Mouse (Mus musculus): ENCODE measurements around the gene Entpd8. TPM values are rescaled to one million over a fixed set of nuclear protein-coding genes. Genes with fewer than 3 reads are reported as not detected.

Entpd8 gene
- total RNA-seq, 2 experiments from 2014 or later, result not detected

DNA sequence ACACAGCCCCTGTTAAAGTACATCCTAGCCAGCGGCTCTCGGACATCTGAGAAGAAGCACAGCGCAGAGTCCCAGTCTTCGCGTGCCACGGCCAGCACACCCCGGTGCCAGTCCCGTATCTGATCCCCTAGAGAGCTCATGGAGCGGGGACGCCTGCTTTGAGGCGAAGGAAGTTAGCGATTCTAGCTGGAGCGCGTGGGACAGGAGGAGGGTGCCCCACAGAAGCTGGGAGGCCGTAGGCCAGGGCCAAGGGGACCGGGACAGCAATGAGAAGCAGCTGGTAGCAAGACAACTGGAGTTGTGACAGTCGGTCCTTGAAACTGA lies 14.6 kb downstream of the Entpd8 start:
- intact Hi-C loops (cut with DNase I), result no loop called here

DNA sequence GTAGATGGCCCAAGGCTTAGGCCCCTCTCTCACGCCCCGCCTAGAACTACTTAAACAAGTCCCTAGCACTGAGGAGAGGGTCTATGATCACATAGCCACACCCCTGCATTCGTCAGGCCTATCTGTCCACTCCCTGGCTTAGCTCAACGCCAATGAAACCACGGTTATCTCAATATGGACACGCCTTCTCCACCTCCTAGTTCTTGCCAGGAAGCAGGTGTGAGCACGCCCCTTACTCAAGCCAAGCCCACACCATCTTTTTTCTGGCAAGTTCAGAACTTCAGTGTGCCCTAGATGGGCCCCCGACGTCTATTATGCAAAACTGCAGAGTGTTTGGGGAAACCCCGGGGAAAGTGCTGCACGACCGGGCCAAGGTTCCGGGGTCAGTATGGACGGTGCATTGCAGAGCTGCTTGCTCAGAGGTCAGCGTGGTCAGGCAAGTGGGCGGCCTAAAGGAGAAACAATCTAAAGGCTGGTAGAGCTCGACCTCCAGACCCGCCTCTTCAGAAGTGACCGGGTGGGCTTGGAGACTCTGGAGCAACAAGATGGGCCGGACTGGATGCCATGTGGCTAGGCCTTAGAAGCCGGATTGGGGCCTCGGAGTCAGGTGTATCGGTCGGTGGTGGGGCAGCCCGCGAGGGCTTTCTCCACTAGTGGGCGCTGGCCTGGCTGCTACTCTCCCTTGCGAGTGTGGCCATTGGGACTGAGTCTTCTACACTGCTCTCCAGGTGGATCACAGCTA lies 15.2 kb downstream of the Entpd8 start, which contains the start of gene Noxa1:
Gene Noxa1 (minus strand): TSS at position 41 of the 742 bp plus-strand sequence.
- DNase-seq (ENCODE audit: low spot score), result no peak
- intact Hi-C loops (cut with DNase I), result no loop called here

More for the DNA sequence above, 14.6 kb downstream of the Entpd8 start:
- DNase-seq (ENCODE audit: low spot score), result no peak

DNA sequence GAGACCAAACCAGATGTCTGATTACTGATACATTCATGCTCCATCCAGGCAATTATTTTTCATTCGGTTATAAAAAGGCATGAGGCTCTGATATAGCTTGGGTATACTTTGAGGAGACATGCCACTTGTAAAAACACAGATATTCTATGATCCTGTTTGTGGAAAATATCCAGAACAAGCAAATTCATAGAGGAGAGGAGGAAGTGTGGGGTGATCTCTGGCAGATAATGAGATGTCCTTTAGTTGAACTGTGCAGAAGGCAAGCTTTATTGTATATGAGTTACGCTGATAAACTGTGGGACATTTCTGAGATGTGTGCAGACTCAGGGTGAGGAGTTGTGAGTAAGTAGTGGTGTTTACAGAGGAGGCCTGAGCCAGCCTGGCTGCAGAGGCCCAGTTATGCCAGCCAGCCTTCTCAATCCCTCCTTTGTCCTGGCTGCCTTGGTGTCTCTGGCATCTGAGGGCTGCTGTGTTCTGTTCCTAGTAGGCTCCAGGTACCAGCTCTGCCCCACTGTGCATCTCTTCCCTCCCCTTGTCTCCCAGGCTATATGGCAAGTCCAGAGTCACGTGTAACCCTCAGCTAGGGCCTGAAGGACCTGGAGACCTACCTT lies 18.0 kb downstream of the Entpd8 start:
- no peak for DNase-seq (ENCODE audit: low spot score)
- intact Hi-C loops (cut with DNase I), result loop anchor here (2.0 kb wide), 2 partner anchors 59 to 95 kb away; no protein-coding TSS in a partner anchor

DNA sequence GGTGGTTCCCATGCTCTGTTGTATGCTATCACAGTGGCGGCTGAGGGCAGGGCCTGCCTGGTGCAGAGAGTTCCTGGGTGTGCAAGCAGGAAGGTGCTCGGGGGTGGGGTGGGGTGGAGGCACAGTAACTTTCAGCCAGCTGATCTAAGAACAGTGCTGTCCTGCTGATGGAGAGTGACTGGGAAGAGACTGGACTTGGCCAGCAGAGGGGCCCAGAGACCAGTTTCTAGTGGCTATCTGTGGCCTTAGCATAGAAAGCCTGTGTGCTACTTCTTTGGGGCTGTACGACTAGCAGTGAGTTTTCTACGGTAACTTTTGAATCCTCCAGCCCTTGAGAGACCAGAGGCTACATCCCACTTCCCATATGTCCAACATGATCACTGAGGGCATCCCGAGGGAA lies 18.9 kb downstream of the Entpd8 start:
- intact Hi-C loops (cut with DNase I), result loop anchor here (2.0 kb wide), 2 partner anchors 58 to 94 kb away; no protein-coding TSS in a partner anchor
- no peak for DNase-seq (ENCODE audit: low spot score)

DNA sequence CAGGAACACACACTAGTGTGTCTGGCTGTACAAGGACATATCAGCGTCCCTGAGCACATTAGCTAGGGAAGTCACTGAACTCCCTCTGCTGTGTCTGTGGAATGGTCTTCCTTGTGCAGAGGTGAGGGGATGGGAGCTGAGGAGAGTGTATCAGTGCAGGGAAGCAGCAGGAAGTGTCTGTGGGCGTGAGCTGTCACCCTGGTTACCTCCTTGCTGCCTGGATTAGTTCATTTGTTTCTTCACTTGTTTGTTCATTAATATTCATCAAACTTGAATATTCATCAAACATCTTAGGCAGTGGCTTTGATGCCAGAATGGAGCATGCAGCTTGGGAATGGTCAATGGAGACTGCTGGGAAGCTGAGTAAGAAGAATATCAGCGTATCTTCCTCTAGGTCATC lies 19.6 kb downstream of the Entpd8 start:
- intact Hi-C loops (cut with DNase I), result loop anchor here (2.0 kb wide), 2 partner anchors 57 to 93 kb away; no protein-coding TSS in a partner anchor
- no peak for DNase-seq (ENCODE audit: low spot score)

DNA sequence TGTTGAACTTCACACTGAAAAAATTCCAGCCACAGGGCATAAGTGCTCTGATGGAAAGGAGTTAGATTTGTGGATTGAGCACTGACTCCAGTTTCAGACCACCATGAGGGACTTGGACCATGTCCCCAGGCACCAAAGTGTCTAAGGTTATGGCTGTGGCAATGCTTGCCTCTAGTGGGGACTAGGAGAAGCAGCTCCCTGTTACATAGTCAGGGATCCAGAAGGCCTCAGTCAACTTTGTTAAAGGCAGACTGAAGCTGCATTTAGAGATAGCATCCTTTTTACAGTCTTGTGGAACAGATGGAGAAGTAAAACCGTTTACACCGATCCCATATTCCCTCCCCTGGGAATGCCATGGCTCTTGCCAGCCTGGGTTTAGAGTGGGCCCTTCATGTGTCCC lies 24.0 kb downstream of the Entpd8 start:
- intact Hi-C loops (cut with DNase I), result no loop called here
- no peak for DNase-seq (ENCODE audit: low spot score)

DNA sequence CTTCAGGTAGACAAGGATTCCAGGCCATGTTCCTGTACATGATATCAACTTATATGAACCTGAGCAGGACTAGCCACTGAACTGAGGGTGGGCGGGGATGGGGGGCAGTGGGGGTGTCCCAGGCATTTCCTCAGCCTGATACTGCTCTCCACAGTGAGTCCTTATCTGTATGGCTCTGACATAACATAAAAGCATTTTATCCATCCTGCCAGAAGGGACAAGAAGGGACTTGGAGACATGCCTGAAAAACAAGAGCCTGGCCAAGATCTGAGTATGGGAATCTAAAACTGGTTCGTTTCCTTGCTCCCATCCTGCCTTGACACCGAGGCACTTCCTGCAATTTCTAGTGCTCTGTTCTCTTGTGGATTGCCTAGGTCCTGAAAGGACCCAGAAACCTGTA lies 25.9 kb downstream of the Entpd8 start:
- intact Hi-C loops (cut with DNase I), result no loop called here
- DNase-seq (ENCODE audit: low spot score), result no peak

DNA sequence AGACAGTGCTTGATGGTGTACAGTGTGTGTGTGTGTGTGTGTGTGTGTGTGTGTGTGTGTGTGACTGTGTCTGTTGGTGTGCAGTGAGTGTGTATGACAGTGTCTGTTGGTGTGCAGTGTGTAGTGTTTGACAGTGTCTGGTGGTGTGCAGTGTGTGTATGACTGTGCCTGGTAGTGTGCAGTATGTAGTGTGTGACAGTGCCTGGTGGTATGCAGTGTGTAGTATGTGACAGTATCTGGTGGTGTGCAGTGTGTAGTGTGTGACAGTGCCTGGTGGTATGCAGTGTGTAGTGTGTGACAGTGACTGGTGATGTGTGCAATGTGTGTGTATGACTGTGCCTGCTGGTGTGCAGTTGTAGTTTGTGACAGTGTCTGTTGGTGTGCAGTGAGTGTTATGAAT lies 29.4 kb downstream of the Entpd8 start:
- intact Hi-C loops (cut with DNase I), result no loop called here
- DNase-seq (ENCODE audit: low spot score), result no peak

DNA sequence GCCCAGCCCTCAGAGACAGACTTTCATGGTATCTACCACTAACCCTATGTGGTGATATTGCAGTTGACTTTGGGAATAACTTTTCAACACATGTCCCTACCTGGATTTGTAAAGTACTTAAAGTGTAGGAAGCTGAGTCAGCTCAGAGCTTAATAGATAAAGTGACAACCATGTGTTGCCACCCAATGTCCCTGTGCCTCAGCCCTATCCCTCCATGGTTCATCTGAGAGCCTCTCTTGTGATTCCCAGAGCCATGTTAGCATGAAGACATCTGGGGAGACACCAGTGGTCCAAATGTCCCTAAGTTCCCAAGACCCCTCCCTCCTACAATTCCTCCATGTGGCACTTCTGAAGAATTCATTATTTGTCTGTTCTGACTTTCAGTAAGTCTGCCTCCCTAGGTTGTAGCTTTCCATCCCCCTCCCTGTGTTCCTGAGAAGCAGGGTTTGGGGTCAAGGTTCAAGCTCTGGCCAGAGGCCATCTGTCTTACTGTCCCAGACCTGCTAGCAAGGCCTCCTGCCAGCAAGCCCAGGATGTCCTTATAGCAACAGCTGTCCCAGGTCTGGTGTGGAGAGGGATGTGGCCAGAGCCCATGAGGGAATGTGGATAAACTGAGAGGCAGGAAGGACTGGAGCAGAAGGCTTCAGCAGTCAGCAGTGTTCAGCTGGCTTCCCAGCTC lies 30.5 kb downstream of the Entpd8 start:
- intact Hi-C loops (cut with DNase I), result no loop called here
- DNase-seq (ENCODE audit: low spot score), result peak; percentile 20

DNA sequence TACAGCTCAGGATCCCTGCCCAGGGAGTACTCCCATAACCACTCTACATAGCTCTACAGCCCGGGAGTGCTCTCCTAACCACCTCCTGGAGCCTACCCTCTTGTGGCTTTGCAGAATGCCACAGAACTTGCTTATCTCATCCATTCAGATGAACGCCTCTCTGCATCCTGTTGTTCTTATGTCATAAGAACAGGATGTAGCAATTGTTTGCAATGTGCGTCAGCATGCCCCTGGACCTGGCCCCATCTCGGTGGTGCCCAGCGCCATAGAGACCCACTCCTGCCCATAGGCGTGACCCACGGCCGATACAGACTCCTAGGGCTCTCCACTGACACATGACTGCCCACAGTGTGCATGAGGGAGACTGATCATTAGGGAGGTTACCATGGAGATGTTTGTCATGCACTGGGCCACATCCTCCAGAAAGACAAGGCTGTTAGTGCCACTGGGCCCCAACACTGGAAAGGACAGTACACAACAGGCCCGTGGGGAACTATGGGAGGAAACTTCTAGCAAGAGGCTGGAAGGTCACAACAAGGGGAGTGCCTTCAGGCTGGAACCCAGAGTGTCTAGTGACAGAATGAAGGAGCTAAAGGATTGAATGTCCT lies 31.2 kb downstream of the Entpd8 start:
- no peak for DNase-seq (ENCODE audit: low spot score)
- intact Hi-C loops (cut with DNase I), result no loop called here

DNA sequence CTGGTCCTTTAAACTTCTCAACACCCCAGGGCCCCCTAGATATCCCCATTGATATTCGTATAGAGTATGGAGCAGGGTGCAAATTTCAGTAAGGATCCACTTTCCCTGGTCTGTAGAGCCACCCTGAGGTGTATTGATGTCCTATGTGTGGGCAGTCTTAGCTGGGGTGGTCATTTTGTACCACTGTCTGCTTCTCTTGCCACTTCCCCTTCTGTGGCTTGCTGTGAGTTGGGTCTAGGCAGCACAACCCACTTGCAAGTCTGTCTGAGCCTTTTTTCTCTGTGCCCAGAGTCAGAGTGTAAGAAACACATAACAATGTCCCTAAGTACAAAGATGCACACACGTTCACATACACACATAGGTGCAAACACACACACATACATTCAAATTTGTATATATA lies 34.2 kb downstream of the Entpd8 start:
- intact Hi-C loops (cut with DNase I), result no loop called here
- no peak for DNase-seq (ENCODE audit: low spot score)

DNA sequence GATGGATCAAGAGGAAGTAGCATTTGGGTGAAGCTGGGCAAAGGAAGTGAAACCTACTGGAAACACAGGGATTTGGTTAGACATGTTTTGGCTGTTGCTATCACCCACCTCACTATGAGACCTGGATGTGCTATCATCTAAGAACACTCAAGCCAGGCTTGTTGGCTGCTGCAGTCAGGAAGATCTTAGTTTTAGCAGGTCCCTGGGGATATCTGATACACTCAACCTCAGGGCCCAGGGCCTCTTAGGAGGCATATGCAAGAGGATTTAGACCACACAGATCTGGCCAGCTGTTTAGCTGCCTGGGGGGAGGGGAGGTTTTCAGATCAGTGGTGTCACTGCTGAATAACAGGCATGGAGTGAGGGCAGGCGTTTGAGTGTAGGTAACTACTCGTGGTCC lies 35.3 kb downstream of the Entpd8 start:
- no peak for DNase-seq (ENCODE audit: low spot score)
- intact Hi-C loops (cut with DNase I), result no loop called here

DNA sequence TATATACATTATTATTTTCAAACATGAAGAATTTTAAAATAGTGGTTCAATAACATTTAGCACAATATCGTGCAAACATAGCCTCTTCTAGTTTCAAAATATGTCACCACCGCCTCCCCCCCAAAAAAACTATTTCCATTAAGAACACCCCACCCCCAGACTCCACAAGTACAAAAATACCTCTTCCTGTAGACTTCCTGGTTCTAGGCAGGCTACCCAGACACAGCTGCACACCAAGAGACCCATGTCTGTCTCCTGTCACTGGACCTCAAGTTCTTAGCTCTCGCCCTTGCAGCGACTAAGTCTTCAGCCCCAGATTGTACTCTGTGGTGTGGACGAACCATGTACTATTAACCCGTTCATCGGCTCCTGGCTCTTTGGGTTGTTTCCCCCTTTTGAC lies 40.9 kb downstream of the Entpd8 start:
- intact Hi-C loops (cut with DNase I), result no loop called here
- no peak for DNase-seq (ENCODE audit: low spot score)

DNA sequence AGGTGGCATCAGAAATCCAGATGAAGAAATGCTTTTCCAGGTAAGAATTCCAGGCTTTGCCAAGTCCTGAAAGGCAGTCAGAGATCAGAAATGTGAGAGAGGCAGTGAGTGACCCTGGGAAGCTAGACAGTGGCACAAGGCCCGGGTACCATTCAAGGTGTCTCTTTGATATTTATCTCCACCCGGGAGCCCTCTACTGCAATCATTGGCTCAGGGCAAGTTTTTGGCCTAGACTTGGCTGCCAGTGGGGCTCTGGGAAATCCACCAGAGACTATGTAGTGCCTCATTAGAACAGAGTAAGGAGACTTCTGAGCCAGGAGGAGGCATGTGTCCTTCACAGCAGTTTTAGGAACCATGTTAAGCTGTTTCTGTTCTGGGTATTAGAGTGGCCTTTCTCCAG lies 42.6 kb downstream of the Entpd8 start:
- no peak for DNase-seq (ENCODE audit: low spot score)
- intact Hi-C loops (cut with DNase I), result no loop called here

DNA sequence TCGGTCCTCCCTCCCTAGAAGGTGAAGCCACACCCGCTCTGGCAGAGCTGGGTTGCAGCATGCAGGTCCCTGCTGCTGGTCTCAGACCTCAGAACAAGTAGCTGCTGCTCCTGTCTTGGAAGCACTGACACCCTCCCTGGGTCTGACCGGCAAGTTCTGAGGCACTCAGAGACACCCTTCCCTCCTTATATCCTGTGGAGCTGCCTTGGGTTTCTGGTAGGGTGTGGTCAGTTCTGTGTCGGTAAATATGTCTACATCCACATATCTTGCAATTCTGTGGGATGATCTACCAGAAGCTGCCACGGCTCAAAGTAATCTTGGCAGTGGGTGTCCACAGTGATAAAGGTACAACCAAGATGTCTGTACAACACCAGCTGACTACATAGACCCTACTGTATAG lies 43.4 kb downstream of the Entpd8 start:
- no peak for DNase-seq (ENCODE audit: low spot score)
- intact Hi-C loops (cut with DNase I), result no loop called here

DNA sequence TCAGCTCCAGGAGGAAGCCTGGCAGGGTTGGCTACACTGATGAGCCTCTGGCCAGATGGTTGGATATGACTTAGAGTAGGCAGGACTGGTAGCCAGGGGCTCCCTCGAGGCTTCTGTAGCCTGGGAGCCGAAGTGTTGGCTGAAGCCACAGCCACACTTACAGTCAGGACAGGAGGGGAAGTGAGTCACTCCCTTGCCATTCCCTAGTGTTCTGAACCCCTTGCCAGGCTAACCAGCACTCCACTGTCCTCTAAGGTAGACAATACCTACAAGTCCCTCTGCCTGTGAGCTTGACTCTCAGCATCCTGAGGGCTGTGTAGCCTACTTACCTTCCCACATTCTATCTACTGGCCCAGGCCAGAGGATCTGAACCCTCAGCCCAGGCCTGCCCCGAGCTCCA lies 44.3 kb downstream of the Entpd8 start:
- intact Hi-C loops (cut with DNase I), result no loop called here

DNA sequence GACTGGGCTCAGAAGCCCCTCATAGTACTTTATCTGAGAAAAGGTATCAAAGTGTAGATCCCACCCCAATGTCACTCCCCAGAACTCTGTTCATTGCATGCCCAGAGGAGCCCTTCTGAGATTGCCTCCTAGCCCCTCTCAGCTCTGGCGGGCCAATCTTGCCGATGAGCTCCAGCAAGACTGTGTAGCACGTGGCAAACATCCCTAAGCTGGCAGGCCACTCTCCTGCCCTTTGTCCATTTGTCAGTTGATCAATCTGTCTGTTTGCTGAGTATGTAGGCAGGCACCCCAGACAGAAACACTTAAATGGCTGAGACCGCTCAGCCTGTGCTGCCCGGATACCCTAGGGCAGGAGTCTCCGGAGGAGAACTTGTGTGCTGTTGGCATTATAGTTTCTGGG lies 45.0 kb downstream of the Entpd8 start:
- intact Hi-C loops (cut with DNase I), result loop anchor here (5.0 kb wide), 1 partner anchor 127 kb away; no protein-coding TSS in a partner anchor
- DNase-seq (ENCODE audit: low spot score), result no peak

More for the DNA sequence above, 44.3 kb downstream of the Entpd8 start:
- DNase-seq (ENCODE audit: low spot score), result no peak

DNA sequence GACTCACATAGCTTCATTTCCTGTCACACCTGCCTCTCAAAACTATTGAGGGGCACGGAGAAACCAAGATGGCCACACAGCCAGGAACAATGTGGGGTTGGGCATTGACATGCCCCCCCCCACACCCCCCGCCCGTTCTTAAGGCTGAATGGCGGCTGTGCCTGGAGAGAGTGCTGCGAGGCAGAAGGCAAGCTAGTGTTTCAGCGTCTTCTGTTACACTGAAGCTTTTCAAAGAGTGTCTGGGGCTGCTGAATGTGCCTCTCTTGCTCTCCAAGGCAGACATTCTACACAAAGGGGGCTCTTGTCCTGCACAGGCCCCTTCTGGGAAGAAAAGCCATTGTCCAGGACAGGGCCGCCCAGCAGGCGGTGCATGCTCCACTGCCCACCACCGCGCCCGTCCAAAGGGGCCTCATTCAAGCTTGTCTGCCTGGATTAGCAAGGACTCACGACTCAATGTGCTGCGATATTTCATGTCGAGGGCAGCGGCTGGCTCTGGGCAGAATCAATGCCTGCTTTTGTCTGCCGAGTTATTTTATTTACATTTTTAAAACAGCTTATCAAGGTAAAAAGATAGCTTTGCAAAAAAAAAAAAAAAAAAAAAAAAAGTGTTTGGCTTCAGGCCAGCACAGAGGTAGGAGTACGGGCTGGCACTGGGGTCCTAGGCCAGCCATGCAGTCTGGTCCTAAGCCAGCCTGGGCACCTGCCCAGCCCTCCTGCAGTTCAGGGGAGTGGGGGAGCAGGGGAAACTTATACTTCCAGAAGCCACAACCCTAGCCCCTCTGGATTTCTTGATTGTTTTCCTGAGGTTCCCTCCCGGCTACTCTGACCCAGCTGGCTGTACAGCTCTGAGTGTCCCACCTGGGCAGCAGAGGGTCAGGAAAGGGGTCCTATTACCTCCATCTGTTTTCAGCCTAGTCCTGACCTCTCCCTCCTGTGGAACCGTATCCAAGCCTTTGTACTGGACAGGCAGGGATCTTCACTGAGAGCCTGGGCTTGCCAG lies 46.2 kb downstream of the Entpd8 start:
- no peak for DNase-seq (ENCODE audit: low spot score)
- intact Hi-C loops (cut with DNase I), result loop anchor here (1.0 to 5.0 kb wide), 2 partner anchors 31 to 126 kb away; no protein-coding TSS in a partner anchor

DNA sequence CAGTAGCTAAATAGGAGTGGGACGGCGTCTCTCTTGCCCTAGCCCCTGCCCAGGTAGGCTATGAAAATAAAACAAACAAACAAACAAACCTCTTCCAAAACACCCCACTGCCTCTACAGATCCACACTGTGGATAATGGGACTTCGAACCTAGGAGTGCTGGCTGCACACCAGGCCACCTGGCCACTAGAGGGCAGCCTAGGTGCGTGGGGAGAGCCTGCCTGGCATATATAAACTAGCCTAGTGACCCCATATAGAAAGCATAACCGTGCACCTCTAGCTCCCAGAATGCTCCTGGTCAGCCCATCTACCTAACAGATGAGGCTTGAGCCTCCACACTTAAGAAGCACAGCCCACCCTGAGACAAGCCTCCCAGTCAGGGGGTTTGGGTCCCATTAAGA lies 47.1 kb downstream of the Entpd8 start:
- DNase-seq (ENCODE audit: low spot score), result peak; percentile 31
- intact Hi-C loops (cut with DNase I), result loop anchor here (1.0 to 5.0 kb wide), 2 partner anchors 30 to 125 kb away; no protein-coding TSS in a partner anchor
